Mouse (Mus musculus) heart, embryonic 16.5 days (tissue): ENCODE data around the gene Tnfrsf13c. TPM values are rescaled to one million over a fixed set of nuclear protein-coding genes. Genes with fewer than 3 reads are reported as not detected.

Source experiments
- microRNA counts: library from miRNA; unstranded; fragments of <30 nt; microRNA quantifications from one replicate; lab custom pipeline; 2016
- microRNA-seq: library from miRNA; unstranded; fragments of <30 nt; microRNA quantifications from one replicate; pipeline ENCODE4, GENCODE M21; 2017
- polyA plus RNA-seq: library from polyadenylated mRNA; unstranded; fragments of >200 nt; fragmentation: Nextera tagmentation; extraction: Ambion mirVana; gene quantifications from 2 replicates; pipeline ENCODE4 v1.2.1, GENCODE M21; 2015

The Tnfrsf13c gene
- polyA plus RNA-seq, 1 experiment from 2014 or later = 0.18 TPM

MicroRNA genes within 50 kb of the gene (microRNA counts, 519-probe panel; counts per million panel counts)
- 2,113 counts per million, percentile 28 among the panel's probes with 10 or more counts for microRNA mmu-miR-33 (lab: Ali Mortazavi, UCI)

Small RNA genes within 50 kb of the gene (microRNA-seq; reads per million reads assigned to microRNA genes)
- gene Mir33 = 44.2 reads per million, percentile 42 among the genes with 10 or more reads in this experiment

Other genes starting within 250 kb of the Tnfrsf13c start
- not detected in 2 replicates for gene 1700029P11Rik, start 243.8 kb downstream of the Tnfrsf13c start, polyA plus RNA-seq
- 76.8 and 113 TPM in 2 replicates for gene Xrcc6, start 236.5 kb downstream of the Tnfrsf13c start, polyA plus RNA-seq
- gene Desi1, start 190.5 kb downstream of the Tnfrsf13c start, polyA plus RNA-seq = 22.4 and 37.4 TPM in 2 replicates
- 174 and 210 TPM in 2 replicates for gene Snu13, start 176.8 kb downstream of the Tnfrsf13c start, polyA plus RNA-seq
- not detected in 2 replicates for gene 4930407I10Rik, start 165.2 kb downstream of the Tnfrsf13c start, polyA plus RNA-seq
- gene Mei1, start 154.4 kb downstream of the Tnfrsf13c start, polyA plus RNA-seq = not detected in 2 replicates
- 9.9 and 11.7 TPM in 2 replicates for gene Ccdc134, start 96.4 kb downstream of the Tnfrsf13c start, polyA plus RNA-seq
- 91.6 and 92.0 TPM in 2 replicates for gene Srebf2, start 77.2 kb downstream of the Tnfrsf13c start, polyA plus RNA-seq
- 0.15 and 0.32 TPM in 2 replicates for gene Shisa8, start 11.6 kb downstream of the Tnfrsf13c start, polyA plus RNA-seq
- 50.8 and 57.2 TPM in 2 replicates for gene Cenpm, start 20.4 kb upstream of the Tnfrsf13c start, polyA plus RNA-seq
- not detected in 2 replicates for gene 1500009C09Rik, start 28.0 kb upstream of the Tnfrsf13c start, polyA plus RNA-seq
- 3.9 and 4.1 TPM in 2 replicates for gene Sept3, start 50.5 kb upstream of the Tnfrsf13c start, polyA plus RNA-seq
- 0.17 and 0.22 TPM in 2 replicates for gene Wbp2nl, start 74.6 kb upstream of the Tnfrsf13c start, polyA plus RNA-seq
- gene Naga, start 114.6 kb upstream of the Tnfrsf13c start, polyA plus RNA-seq = 44.1 and 47.8 TPM in 2 replicates
- gene Pheta2, start 114.6 kb upstream of the Tnfrsf13c start, polyA plus RNA-seq = 8.1 and 9.4 TPM in 2 replicates
- 340 and 355 TPM in 2 replicates for gene Smdt1, start 114.6 kb upstream of the Tnfrsf13c start, polyA plus RNA-seq
- gene Ndufa6, start 130.0 kb upstream of the Tnfrsf13c start, polyA plus RNA-seq = 604 and 609 TPM in 2 replicates
- gene Cyp2d22, start 155.9 kb upstream of the Tnfrsf13c start, polyA plus RNA-seq = 13.6 and 15.7 TPM in 2 replicates
- not detected in 2 replicates for gene Cyp2d11, start 169.7 kb upstream of the Tnfrsf13c start, polyA plus RNA-seq
- gene Cyp2d10, start 182.8 kb upstream of the Tnfrsf13c start, polyA plus RNA-seq = 0.33 TPM in 1 of 2 replicates, not detected in the other
- not detected in 2 replicates for gene Cyp2d9, start 209.1 kb upstream of the Tnfrsf13c start, polyA plus RNA-seq